Mouse (Mus musculus) erythroblast, embryonic 14.5 days (primary cell): ENCODE results near the gene Arrdc5. TPM values are rescaled to one million over a fixed set of nuclear protein-coding genes. Genes with fewer than 3 reads are reported as not detected.
A peak's percentile ranks its signal among the peaks of the same experiment; 100 is the strongest.

Experiments used
- H3K27me3 ChIP-seq: 2 replicates; pipeline ENCODE4 v1.6.1; 2012; ENCODE audit warnings: inconsistent platforms; ENCODE audit not compliant: control insufficient read depth
- H3K36me3 ChIP-seq: 2 replicates; pipeline ENCODE4 v1.6.1; 2012; ENCODE audit warnings: mild to moderate bottlenecking, inconsistent platforms; ENCODE audit not compliant: control insufficient read depth
- H3K4me1 ChIP-seq: 2 replicates; pipeline ENCODE4 v1.6.1; 2012; ENCODE audit warnings: inconsistent platforms; ENCODE audit not compliant: control insufficient read depth
- H3K4me3 ChIP-seq: replicated peaks from 2 replicates; pipeline ENCODE3; 2012; ENCODE audit warnings: moderate library complexity, mild to moderate bottlenecking, inconsistent platforms
- H3K9me3 ChIP-seq: 2 replicates; pipeline ENCODE4 v1.6.1; 2012; ENCODE audit warnings: low read length, inconsistent platforms, mixed read lengths; ENCODE audit not compliant: control insufficient read depth
- GATA1 ChIP-seq: IDR thresholded peaks from 2 replicates; pipeline ENCODE4 v1.6.1; 2012; ENCODE audit warnings: low read length, inconsistent platforms, mixed read lengths
- TAL1 ChIP-seq: IDR thresholded peaks from 3 replicates; pipeline ENCODE4 v1.6.1; 2012; ENCODE audit warnings: low read length, inconsistent platforms, mixed read lengths
- polyA plus RNA-seq: library from polyadenylated mRNA; stranded (reverse); fragments of >175 nt; gene quantifications from 2 replicates; pipeline ENCODE4 v1.2.3, GENCODE M21; 2012

Arrdc5 gene
- polyA plus RNA-seq, 1 experiment = not detected

DNA sequence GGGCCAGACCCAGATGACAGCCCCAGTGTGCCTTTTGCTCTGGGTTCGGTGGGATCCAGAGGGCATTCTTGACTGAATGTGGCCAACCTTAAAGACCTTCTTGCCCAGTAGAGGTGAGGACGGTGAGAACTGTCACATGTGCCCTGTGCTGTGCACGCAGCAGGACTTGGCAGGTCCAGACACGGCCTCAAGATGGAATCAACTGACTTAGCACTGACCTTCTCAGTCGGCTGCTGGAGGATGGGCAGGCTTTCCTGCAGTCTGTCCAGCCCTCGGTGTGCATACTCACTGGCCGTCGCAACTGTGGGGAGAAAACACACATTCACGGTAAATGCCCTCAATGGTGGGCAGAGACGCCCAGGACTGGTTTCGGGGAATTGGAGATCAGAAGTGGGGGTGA, 14.1 kb downstream of the Arrdc5 start:
- Histone ChIP-seq H3K4me1 (peaks cover 71% of the 10 kb centered on the region), H3K4me3 (no peak overlapping the region), H3K27me3 (no peaks in the 10 kb centered on the region), H3K36me3 (peaks cover 49% of the 10 kb centered on the region), H3K9me3 (no peaks in the 10 kb centered on the region)
- TF ChIP-seq GATA1 (no peak), TAL1 (no peak)

DNA sequence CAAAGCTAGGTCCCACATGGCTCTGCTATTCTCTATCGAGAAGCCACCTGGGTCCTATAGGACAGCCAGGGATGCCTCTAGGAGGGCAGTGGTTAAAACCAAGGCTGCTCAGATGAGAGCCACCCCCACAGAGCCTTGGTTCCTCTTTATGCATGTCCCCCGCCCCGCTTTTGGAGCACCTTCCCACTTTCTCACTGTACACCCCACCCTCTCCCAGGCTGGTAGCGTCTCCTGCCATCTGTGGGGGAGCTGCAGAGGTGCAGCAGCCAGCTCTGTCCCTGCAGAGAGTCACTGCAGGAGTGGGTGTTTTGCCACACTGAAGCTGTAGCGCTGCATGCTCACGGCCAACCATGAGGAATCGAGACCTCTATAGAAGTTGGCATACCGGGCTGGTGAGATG, 16.8 kb downstream of the Arrdc5 start:
- TF ChIP-seq TAL1 (no peak), GATA1 (no peak)
- Histone ChIP-seq H3K36me3 (peaks cover 66% of the 10 kb centered on the region), H3K4me1 (peaks cover 62% of the 10 kb centered on the region)

DNA sequence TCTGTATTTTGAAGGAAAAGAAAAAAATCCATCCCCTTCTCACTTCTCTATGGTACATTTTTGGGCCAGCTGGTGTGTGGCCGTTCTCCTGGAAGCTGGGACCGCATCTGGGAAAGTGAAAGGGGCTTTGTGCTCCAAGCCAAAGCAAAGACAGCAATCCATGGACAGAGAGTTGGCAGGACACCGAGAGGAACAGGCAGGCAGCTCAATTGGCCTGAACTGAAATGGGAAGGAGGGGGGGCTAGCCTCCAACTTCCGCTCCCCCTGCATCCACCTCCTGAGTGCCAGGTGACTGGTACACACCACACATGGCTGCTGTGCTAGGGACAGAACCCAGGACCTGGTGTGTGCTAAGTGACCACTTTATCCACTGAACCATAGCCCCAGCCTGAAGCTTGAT, 17.3 kb downstream of the Arrdc5 start:
- Histone ChIP-seq H3K36me3 (peaks cover 69% of the 10 kb centered on the region), H3K27me3 (no peaks in the 10 kb centered on the region), H3K4me3 (no peak overlapping the region), H3K9me3 (no peaks in the 10 kb centered on the region), H3K4me1 (peaks cover 62% of the 10 kb centered on the region)
- TF ChIP-seq GATA1 = no peak
- TF ChIP-seq TAL1 = no peak

More for the DNA sequence above, 16.8 kb downstream of the Arrdc5 start:
- Histone ChIP-seq H3K27me3 (no peaks in the 10 kb centered on the region), H3K4me3 (no peak overlapping the region), H3K9me3 (no peaks in the 10 kb centered on the region)

DNA sequence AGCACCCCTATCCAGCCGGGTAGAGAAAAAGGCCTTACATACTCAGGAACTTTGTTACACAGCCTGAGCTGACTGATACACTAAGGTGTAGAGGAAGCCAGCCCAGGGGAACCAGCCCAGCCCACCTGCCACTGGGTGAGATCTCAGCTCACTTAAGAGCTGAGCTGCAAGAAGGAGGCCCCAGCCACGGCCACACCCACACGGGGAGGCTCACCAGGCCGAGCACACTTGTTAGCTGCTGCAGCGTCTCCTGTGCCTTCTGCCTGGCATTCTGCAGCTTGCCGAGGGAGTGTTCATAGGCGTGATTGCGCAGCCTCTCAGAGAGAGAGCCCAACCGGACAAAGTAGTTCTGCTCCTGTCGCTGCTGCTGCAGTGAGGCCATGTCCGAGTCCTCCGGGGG, 18.9 kb downstream of the Arrdc5 start:
- Histone ChIP-seq H3K9me3 (no peaks in the 10 kb centered on the region), H3K4me1 (peaks cover 63% of the 10 kb centered on the region), H3K36me3 (peaks cover 60% of the 10 kb centered on the region), H3K27me3 (no peaks in the 10 kb centered on the region), H3K4me3 (no peak overlapping the region)
- TF ChIP-seq GATA1 = no peak
- no peak for TF ChIP-seq TAL1

DNA sequence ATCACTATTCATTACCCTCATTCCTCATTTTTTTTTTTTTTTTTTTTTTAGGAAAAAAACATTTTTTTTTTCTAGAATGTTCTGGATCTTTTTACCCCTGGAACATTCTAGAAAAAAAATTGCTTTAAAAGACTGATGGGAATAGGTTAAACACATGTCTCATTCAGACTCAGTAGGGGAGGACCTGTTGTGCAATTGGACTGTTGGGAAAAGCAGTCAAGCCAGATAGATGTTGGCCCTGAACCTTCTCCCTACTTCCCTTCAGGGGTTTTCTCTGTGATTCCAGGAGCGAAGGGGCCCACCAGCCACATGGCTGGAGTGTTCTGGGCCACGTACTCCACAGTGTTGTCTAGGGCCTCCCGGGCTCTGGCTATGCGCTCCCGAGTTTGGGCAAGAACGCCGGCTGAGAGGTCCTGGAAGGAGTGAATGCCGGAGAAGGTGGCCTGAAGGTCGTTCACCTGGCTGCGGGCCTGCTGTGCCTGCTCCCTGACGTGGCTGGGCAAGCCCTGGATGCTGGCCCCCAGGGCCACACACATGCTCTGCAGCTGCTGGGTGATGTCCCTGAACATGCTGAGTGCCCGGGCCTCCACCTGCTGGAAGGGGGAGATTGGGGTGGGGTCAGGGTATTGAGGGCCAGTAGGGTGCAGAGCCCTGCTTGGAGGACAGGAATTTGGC, 20.5 kb downstream of the Arrdc5 start:
- H3K27me3 ChIP-seq = no peaks in the 10 kb centered on the region
- H3K4me3 ChIP-seq = no peak overlapping the region
- no peak for TF ChIP-seq GATA1
- no peak for TF ChIP-seq TAL1
- peaks cover 66% of the 10 kb centered on the region for H3K4me1 ChIP-seq
- H3K9me3 ChIP-seq = no peaks in the 10 kb centered on the region
- H3K36me3 ChIP-seq = peaks cover 44% of the 10 kb centered on the region

DNA sequence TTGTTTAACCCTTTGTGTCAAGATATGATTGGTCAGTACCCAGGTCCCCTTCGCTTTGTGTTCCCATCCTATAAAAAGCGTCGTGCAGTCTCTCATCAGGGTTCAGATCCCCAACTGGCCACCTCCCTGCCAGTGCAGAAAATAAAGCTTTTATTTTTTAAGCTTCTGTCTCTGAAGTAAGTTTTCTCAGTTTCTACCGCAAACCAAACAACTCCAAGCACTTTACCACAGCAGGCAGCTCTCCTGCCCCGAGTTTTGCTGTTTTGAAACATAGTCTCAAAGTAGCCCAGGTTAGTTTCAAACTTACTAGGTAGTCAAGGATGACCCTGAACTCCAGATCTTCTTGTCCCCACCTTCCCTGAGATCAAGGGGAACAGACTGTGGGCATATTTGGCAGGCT, 21.7 kb downstream of the Arrdc5 start:
- Histone ChIP-seq H3K4me3 (no peak overlapping the region), H3K9me3 (no peaks in the 10 kb centered on the region), H3K4me1 (peaks cover 77% of the 10 kb centered on the region), H3K27me3 (no peaks in the 10 kb centered on the region), H3K36me3 (peaks cover 47% of the 10 kb centered on the region)
- TF ChIP-seq TAL1 = no peak
- TF ChIP-seq GATA1 = no peak

DNA sequence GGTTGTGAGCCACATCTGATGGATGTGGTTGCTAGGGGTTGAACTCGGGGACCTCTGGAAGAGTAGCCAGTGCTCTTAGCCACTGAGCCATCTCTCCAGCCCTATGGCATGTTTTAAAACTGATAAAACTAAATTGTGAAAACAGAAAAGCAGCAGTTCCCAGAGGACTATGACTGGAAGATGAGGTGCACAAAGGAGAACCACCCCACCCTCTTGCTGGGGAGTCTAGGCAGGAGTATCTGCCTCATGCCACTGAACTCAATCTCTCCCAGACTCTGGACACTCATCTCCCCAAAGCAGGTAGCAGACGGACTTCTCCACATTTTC, 22.6 kb downstream of the Arrdc5 start:
- Histone ChIP-seq H3K9me3 (no peaks in the 10 kb centered on the region), H3K27me3 (no peaks in the 10 kb centered on the region), H3K4me3 (peak overlapping the region; percentile 86), H3K36me3 (peaks cover 47% of the 10 kb centered on the region), H3K4me1 (peaks cover 76% of the 10 kb centered on the region)
- TF ChIP-seq GATA1 = no peak
- TF ChIP-seq TAL1 = no peak

DNA sequence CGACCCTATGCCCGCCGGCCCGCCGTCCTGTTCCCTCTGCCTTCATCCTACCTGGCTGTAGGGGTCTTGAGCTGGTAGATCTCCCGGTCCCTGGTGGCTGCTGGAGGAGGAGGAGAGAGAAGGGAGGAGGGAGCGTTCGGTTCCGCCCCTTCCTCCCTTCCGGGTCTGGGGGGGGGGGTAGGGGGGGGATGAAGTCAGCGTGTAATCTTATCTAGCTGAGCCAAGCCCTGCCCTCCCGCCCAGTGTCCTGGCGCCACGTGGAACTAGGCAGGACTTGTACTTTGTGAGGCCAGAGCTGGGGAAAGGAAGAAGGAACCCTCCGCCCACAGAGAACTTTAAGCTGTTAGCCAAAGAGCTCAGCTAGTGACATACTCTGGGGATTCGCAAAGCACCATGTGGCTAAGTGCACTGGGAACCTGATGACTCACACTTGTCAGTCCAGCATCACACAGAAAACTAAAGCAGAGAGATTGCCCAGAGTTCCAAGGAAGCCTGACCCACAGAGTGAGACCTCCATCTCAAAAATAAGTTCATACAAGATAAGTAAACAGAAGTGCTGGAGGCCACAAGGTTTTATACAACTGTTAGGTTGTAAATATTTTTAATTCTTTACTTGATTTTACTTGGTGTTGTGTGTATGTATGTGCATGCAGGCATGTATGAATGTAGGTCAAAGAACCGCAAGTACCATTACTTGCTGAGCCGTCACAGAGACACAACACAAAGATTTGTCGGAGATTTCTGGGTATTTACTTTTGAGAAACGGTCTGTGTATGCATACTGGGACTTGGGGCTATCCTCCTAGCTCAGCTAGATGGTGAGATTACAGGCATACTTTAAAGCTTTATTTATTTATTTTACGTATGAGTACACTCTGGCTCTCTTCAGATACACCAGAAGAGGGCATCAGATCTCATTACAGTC, 23.2 kb downstream of the Arrdc5 start, which contains the start of gene Ticam1:
TSS of gene Ticam1 (minus strand) at position 144 of the 924 bp plus-strand sequence.
- no peak for TF ChIP-seq TAL1
- TF ChIP-seq GATA1 = peak; percentile 76
- no peaks in the 10 kb centered on the region for H3K27me3 ChIP-seq
- no peaks in the 10 kb centered on the region for H3K9me3 ChIP-seq
- H3K36me3 ChIP-seq = peaks cover 54% of the 10 kb centered on the region
- peaks cover 82% of the 10 kb centered on the region for H3K4me1 ChIP-seq
- H3K4me3 ChIP-seq = peak within 1 kb of the TSS; percentile 86

DNA sequence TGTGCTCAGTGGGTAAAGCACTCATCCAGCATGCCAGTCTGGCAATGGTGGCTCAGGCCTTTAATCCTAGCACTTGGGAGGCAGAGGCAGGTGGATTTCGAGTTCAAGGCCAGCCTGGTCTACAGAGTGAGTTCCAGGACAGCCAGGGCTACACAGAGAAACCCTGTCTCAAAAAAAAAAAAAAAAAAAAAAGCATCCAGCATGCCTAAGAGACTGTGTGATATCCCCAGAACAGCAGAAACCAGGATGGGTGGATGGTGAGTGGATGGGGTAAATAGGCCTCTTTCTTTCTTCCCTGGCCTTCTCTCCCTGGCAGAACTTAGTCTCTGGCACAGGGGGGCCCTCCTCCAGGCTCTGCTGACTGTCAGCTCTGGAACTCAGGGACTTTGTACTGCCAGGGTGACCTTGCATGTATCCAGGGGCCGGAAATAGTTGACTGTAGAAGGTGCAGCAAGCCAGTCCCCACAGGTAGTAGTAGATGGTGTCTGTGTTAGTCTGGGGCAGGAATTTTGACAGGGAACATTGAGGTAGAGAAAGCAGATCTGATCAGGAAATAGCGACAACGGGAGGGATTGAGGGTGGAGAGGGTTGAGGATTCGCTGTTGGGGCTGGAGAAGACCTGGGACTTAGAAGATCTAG, 24.1 kb downstream of the Arrdc5 start:
- no peak for TF ChIP-seq GATA1
- TF ChIP-seq TAL1 = no peak
- H3K4me1 ChIP-seq = peaks cover 74% of the 10 kb centered on the region
- H3K27me3 ChIP-seq = no peaks in the 10 kb centered on the region
- no peaks in the 10 kb centered on the region for H3K9me3 ChIP-seq
- peaks cover 56% of the 10 kb centered on the region for H3K36me3 ChIP-seq
- peak overlapping the region; percentile 86 for H3K4me3 ChIP-seq
